Mouse (Mus musculus) CH12.LX (cell line): ENCODE data around the gene Gpr37. TPM values are rescaled to one million over a fixed set of nuclear protein-coding genes. Genes with fewer than 3 reads are reported as not detected.

ENCODE experiments used
- DNase-seq: peaks from one replicate; pipeline ENCODE4 v3.0.0-alpha.2; 2013; ENCODE audit errors: extremely low read depth
- H3K27ac ChIP-seq: 2 replicates; pipeline ENCODE4 v1.5.1; 2012; ENCODE audit warnings: low read depth, mild to moderate bottlenecking, control low read depth, moderate library complexity; ENCODE audit not compliant: insufficient read depth
- H3K27me3 ChIP-seq: replicated peaks from 2 replicates; pipeline ENCODE3; 2012; ENCODE audit warnings: inconsistent platforms
- H3K36me3 ChIP-seq, 2 experiments: replicated peaks in 1 of 2; 2 replicates each; pipeline versions ENCODE3 to v1.6.1; 2012; ENCODE audit warnings: inconsistent platforms in 1 of 2, low read length in 1 of 2, mild to moderate bottlenecking in 1 of 2, mixed read lengths in 1 of 2, moderate library complexity in 1 of 2; ENCODE audit not compliant: control insufficient read depth in 1 of 2, insufficient read depth in 1 of 2
- H3K4me1 ChIP-seq, 2 experiments: 2 replicates each; pipeline ENCODE4 v1.6.1; 2012; ENCODE audit warnings: inconsistent platforms in 1 of 2, moderate library complexity in 1 of 2; ENCODE audit not compliant: insufficient read depth in 2 of 2, control insufficient read depth in 1 of 2
- H3K4me2 ChIP-seq: 2 replicates; pipeline ENCODE4 v1.6.1; 2012; ENCODE audit warnings: low read depth, mild to moderate bottlenecking, control low read depth; ENCODE audit not compliant: poor library complexity, insufficient read depth, severe bottlenecking
- H3K4me3 ChIP-seq, 3 experiments: fragments of 150-350 bp in 1 of 3; sonication (generic) in 1 of 3; replicated peaks in 1 of 3; 2 replicates each; pipeline versions ENCODE3 to v1.5.1; 2011 to 2012; ENCODE audit warnings: low read depth in 2 of 3, low read length in 2 of 3, mild to moderate bottlenecking in 2 of 3, moderate library complexity in 2 of 3, control low read depth in 1 of 3, improper control_type of control experiment in 1 of 3, inconsistent platforms in 1 of 3, mixed read lengths in 1 of 3; ENCODE audit not compliant: poor library complexity in 1 of 3
- H3K79me2 ChIP-seq: replicated peaks from 2 replicates; pipeline ENCODE4 v1.6.1; 2012; ENCODE audit warnings: mild to moderate bottlenecking, moderate library complexity; ENCODE audit not compliant: control insufficient read depth, poor library complexity, insufficient read depth, severe bottlenecking; ENCODE audit errors: extremely low read depth
- H3K9ac ChIP-seq: 2 replicates; pipeline ENCODE4 v1.6.1; 2012; ENCODE audit warnings: low read depth, mild to moderate bottlenecking, control low read depth, moderate library complexity; ENCODE audit not compliant: insufficient read depth
- H3K9me3 ChIP-seq: replicated peaks from 2 replicates; pipeline ENCODE3; 2012; ENCODE audit warnings: low read length, inconsistent platforms, mixed read lengths
- BHLHE40 ChIP-seq: IDR thresholded peaks from 2 replicates; pipeline ENCODE4 v1.6.1; 2011; ENCODE audit warnings: mild to moderate bottlenecking, low read depth, low read length, improper control_type of control experiment
- CHD2 ChIP-seq: IDR thresholded peaks from 2 replicates; pipeline ENCODE4 v1.6.1; 2011; ENCODE audit warnings: low read length, improper control_type of control experiment
- CTCF ChIP-seq, 2 experiments: IDR thresholded peaks in 1 of 2; conservative IDR thresholded peaks in 1 of 2; 2 replicates each; pipeline ENCODE4 v1.5.1; 2011 to 2012; ENCODE audit warnings: low read depth in 2 of 2, low read length in 2 of 2, improper control_type of control experiment in 1 of 2, inconsistent platforms in 1 of 2, mild to moderate bottlenecking in 1 of 2, moderate library complexity in 1 of 2
- E2F4 ChIP-seq: IDR thresholded peaks from 2 replicates; pipeline ENCODE4 v1.6.1; 2011; ENCODE audit warnings: low read depth, low read length, improper control_type of control experiment; ENCODE audit not compliant: insufficient replicate concordance
- ETS1 ChIP-seq: conservative IDR thresholded peaks from 2 replicates; pipeline ENCODE4 v1.6.1; 2012; ENCODE audit warnings: low read depth, mild to moderate bottlenecking, inconsistent platforms, low read length, improper control_type of control experiment, moderate library complexity
- IRF4 ChIP-seq: IDR thresholded peaks from 2 replicates; pipeline ENCODE4 v1.6.1; 2014; ENCODE audit warnings: low read depth, mild to moderate bottlenecking, inconsistent platforms, low read length, improper control_type of control experiment
- KAT2A ChIP-seq: IDR thresholded peaks from 2 replicates; pipeline ENCODE4 v1.6.1; 2012; ENCODE audit warnings: low read length, improper control_type of control experiment, inconsistent platforms; ENCODE audit not compliant: insufficient replicate concordance
- MAFK ChIP-seq: IDR thresholded peaks from 2 replicates; pipeline ENCODE4 v1.6.1; 2011; ENCODE audit warnings: low read length, improper control_type of control experiment; ENCODE audit not compliant: insufficient replicate concordance
- MAZ ChIP-seq: IDR thresholded peaks from 2 replicates; pipeline ENCODE4 v1.6.1; 2012; ENCODE audit warnings: low read depth, mild to moderate bottlenecking, inconsistent platforms, low read length, improper control_type of control experiment, moderate library complexity
- MEF2A ChIP-seq: IDR thresholded peaks from 2 replicates; pipeline ENCODE4 v1.6.1; 2014; ENCODE audit warnings: low read depth, mild to moderate bottlenecking, inconsistent platforms, low read length, improper control_type of control experiment, borderline replicate concordance
- NRF1 ChIP-seq: IDR thresholded peaks from 2 replicates; pipeline ENCODE4 v1.6.1; 2014; ENCODE audit warnings: low read depth, mild to moderate bottlenecking, inconsistent platforms, low read length, improper control_type of control experiment, moderate library complexity
- PAX5 ChIP-seq: IDR thresholded peaks from 2 replicates; pipeline ENCODE4 v1.6.1; 2012; ENCODE audit warnings: low read length, inconsistent platforms, mixed read lengths
- POLR2A ChIP-seq: IDR thresholded peaks from 2 replicates; pipeline ENCODE4 v1.6.1; 2011; ENCODE audit warnings: low read depth, mild to moderate bottlenecking, improper control_type of control experiment, low read length
- POLR2AphosphoS2 ChIP-seq: IDR thresholded peaks from 2 replicates; pipeline ENCODE4 v1.6.1; 2011; ENCODE audit warnings: low read depth, low read length, improper control_type of control experiment
- SIN3A ChIP-seq: IDR thresholded peaks from 2 replicates; pipeline ENCODE4 v1.6.1; 2012; ENCODE audit warnings: low read length, improper control_type of control experiment, inconsistent platforms
- SMC3 ChIP-seq: IDR thresholded peaks from 2 replicates; pipeline ENCODE4 v1.6.1; 2011; ENCODE audit warnings: low read depth, low read length, improper control_type of control experiment
- TBP ChIP-seq: conservative IDR thresholded peaks from 2 replicates; pipeline ENCODE4 v1.6.1; 2011; ENCODE audit warnings: low read depth, low read length, improper control_type of control experiment
- USF1 ChIP-seq: IDR thresholded peaks from 2 replicates; pipeline ENCODE4 v1.6.1; 2014; ENCODE audit warnings: low read depth, mild to moderate bottlenecking, inconsistent platforms, low read length, improper control_type of control experiment
- USF2 ChIP-seq: conservative IDR thresholded peaks from 2 replicates; pipeline ENCODE4 v1.6.1; 2011; ENCODE audit warnings: low read depth, low read length, improper control_type of control experiment
- ZKSCAN1 ChIP-seq: IDR thresholded peaks from 2 replicates; pipeline ENCODE4 v1.6.1; 2012; ENCODE audit warnings: low read depth, inconsistent platforms, low read length, improper control_type of control experiment, borderline replicate concordance
- ZMIZ1 ChIP-seq: IDR thresholded peaks from 2 replicates; pipeline ENCODE4 v1.6.1; 2012; ENCODE audit warnings: low read depth, mild to moderate bottlenecking, inconsistent platforms, low read length, improper control_type of control experiment
- dilution Hi-C: fragments of 300-500 bp; cut with MboI; formaldehyde crosslinking; loops from 2 replicates; pipeline ENCODE4 v1.14.3; 2020; ENCODE audit warnings: low sequenced_read_pairs; ENCODE audit not compliant: extremely low pct_unique_long_range_greater_than_20kb, extremely low pct_ligation_motif_present
- in situ Hi-C: fragments of 300-500 bp; cut with MboI; formaldehyde crosslinking; loops from 3 replicates; pipeline ENCODE4 v1.14.3; 2019; ENCODE audit warnings: low sequenced_read_pairs, low pct_ligation_motif_present, low pct_unique_long_range_greater_than_20kb, mixed read lengths
- polyA plus RNA-seq: library from polyadenylated mRNA; unstranded; fragments of >175 nt; gene quantifications from 2 replicates; pipeline ENCODE4 v1.2.1, GENCODE M21; 2012; ENCODE audit warnings: low read depth; ENCODE audit not compliant: insufficient read length
- total RNA-seq, 2 experiments: library from RNA; depleted of rRNA; stranded (reverse); fragments of 300-350 nt in 1 of 2; fragments of >200 nt in 1 of 2; gene quantifications; 2 replicates each; pipeline ENCODE4 v1.2.3; 2012 to 2014

Gene Gpr37
- total and polyA plus RNA-seq, 3 experiments, result not detected

DNA sequence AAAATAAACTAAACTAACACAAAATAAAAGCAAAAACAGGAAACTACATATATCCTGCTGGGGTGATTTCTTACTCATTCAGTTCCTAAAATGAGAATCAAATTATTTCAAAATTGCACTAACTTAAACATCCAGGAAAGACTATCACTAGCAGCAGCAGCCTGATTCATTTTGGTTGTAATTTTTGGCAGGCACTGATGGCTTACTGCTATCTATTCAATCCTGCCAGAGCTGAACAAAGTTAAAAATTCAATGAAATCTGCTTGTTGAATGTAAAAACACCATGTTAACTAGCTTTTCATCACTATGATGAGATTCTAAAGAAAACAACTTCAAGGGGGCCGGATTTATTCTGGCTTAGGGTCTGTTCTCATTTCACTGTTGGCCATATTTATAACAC is 36.0 kb upstream of the Gpr37 start:
- Histone ChIP-seq H3K27me3 (no peaks in the 10 kb centered on the region), H3K4me1 (no peaks in the 10 kb centered on the region), H3K4me2 (no peak overlapping the region), H3K79me2 (no peaks in the 10 kb centered on the region), H3K9ac (no peak overlapping the region), H3K27ac (no peak overlapping the region), H3K9me3 (no peaks in the 10 kb centered on the region), H3K4me3 (no peak overlapping the region), H3K36me3 (no peaks in the 10 kb centered on the region)
- DNase-seq, result no peak
- dilution Hi-C loops, result no loop called here
- in situ Hi-C loops, result no loop called here
- no peak for TF ChIP-seq ETS1
- no peak for TF ChIP-seq CTCF (conservative IDR thresholded peaks at IDR 0.05 in 1 of 2, IDR thresholded peaks at IDR 0.05 in 1 of 2; ENCODE audit: low read depth in 2 of 2, low read length in 2 of 2)
- no peak for TF ChIP-seq USF2
- no peak for TF ChIP-seq ZMIZ1
- TF ChIP-seq E2F4, result no peak
- no peak for TF ChIP-seq IRF4
- no peak for TF ChIP-seq CHD2
- TF ChIP-seq MEF2A, result no peak
- TF ChIP-seq SIN3A, result no peak
- no peak for TF ChIP-seq MAFK
- TF ChIP-seq PAX5, result no peak
- no peak for TF ChIP-seq TBP
- no peak for TF ChIP-seq POLR2A
- TF ChIP-seq KAT2A, result no peak
- no peak for TF ChIP-seq USF1
- TF ChIP-seq SMC3, result no peak
- TF ChIP-seq MAZ, result no peak
- TF ChIP-seq POLR2AphosphoS2, result no peak
- no peak for TF ChIP-seq BHLHE40
- no peak for TF ChIP-seq ZKSCAN1

DNA sequence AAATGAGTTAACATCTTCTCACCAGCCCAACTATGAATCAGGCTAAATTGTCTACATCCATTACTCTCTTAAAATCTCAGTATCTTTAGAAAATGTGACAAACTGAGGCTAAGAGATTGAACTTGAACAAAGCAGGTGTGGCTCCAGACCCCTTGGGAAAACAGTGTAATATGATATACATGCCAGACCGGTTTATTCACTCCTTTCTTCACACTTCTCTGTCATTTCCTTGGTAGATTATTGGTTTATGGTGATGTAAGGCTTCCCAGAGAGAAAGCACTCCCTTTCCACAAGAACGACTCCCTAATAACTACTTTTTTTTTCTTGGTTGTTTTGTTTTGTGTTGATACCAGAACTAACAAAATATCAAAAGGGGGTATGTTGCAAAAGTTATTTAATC is 20.1 kb upstream of the Gpr37 start:
- Histone ChIP-seq H3K9ac (no peak overlapping the region), H3K27me3 (no peaks in the 10 kb centered on the region), H3K4me3 (no peak overlapping the region), H3K27ac (no peak overlapping the region), H3K79me2 (no peaks in the 10 kb centered on the region), H3K4me1 (no peaks in the 10 kb centered on the region), H3K4me2 (no peak overlapping the region), H3K36me3 (no peaks in the 10 kb centered on the region), H3K9me3 (no peaks in the 10 kb centered on the region)
- dilution Hi-C loops (no loop called here), in situ Hi-C loops (no loop called here)
- no peak for TF ChIP-seq NRF1
- no peak for TF ChIP-seq SMC3
- no peak for DNase-seq
